Mouse (Mus musculus) heart, postnatal 4 days (tissue): ENCODE measurements around the gene Coa5. TPM values are rescaled to one million over a fixed set of nuclear protein-coding genes. Genes with fewer than 3 reads are reported as not detected.

Experiments used
- total RNA-seq, 2 experiments: library from RNA; stranded (reverse); gene quantifications; 2 replicates each; pipeline ENCODE4 v1.2.3; 2021

Gene Coa5
- total RNA-seq, 2 experiments from 2014 or later: 84.1 to 85.6 TPM

Other genes starting within 250 kb of the Coa5 start
- not detected for gene Cnga3, start 215.7 kb downstream of the Coa5 start, total RNA-seq
- gene Inpp4a, start 130.2 kb downstream of the Coa5 start, total RNA-seq: 10 to 100 TPM; 17.2 to 18.7 TPM
- gene Unc50, start within 50 bp of the Coa5 start, total RNA-seq: 10 to 100 TPM; 32.2 to 39.3 TPM
- gene Mgat4a, start 110.9 kb upstream of the Coa5 start, total RNA-seq: 10 to 100 TPM; 15.1 to 15.5 TPM